Mouse (Mus musculus): ENCODE results near the gene Zfp710.

DNA sequence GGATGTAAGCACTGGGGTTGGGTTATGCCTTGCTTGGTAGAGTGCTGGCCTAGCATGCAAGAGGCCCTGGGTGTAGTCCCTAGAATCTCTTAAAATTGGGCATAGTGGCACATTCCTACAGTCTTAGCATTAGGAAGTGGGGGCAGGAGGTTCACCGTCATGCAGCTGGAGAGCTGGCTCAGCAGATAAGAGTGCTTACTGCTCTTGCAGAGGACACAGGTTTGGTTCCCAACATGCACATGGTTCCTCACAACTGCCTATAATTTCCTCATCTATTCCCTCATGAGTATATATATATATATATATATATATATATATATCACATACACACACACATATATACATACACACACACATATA, 110.5 kb downstream of the Zfp710 start:
- no peak for TF ChIP-seq POLR2A (IDR thresholded peaks at IDR 0.05; ENCODE audit: insufficient read length, low read depth)
- no peak for TF ChIP-seq MAX (IDR thresholded peaks at IDR 0.05; ENCODE audit: low read depth)
- TF ChIP-seq USF1 (IDR thresholded peaks at IDR 0.05; ENCODE audit: low read depth): no peak

Data from myocyte (in vitro differentiated cells).